Comparison of ENCODE assay signal across 15 mouse cellular contexts in genomic region chr10:43363431-43363851, GRCm38 (mm10).
DNase-seq lines count a peak whose midpoint lies in the region; ATAC-seq and TF ChIP-seq lines count a peak whose summit lies in the region.
"Had no signal": no experiment of that assay in that cellular context is flagged by ENCODE, and none has a peak within 500 bp of the region (broad histone marks: within the 10 kb centered on the region; RNA-seq: fewer than 3 reads in every experiment).

No protein-coding gene starts in this region.

- no peaks in the 10 kb centered on the region for H3K36me3 ChIP-seq in hindbrain, embryonic 16.5 days (ENCODE audit: control insufficient read depth, insufficient read depth, low read length)
- no peaks in the 10 kb centered on the region for H3K36me3 ChIP-seq in hindbrain, embryonic 10.5 days
- H3K36me3 ChIP-seq in liver, adult 2 months (ENCODE audit: control insufficient read depth, insufficient read depth, low read length): no peaks in the 10 kb centered on the region
- H3K36me3 ChIP-seq: limb, embryonic 15.5 days; lung, embryonic 15.5 days had no signal

- H3K9ac ChIP-seq in hindbrain, embryonic 16.5 days (ENCODE audit: low read depth, low read length): no peak overlapping the region
- H3K9ac ChIP-seq in liver, adult 2 months (ENCODE audit: low read depth, low read length): no peak overlapping the region
- H3K9ac ChIP-seq: limb, embryonic 15.5 days; lung, embryonic 15.5 days had no signal

- H3K4me3 ChIP-seq in hindbrain, embryonic 16.5 days (ENCODE audit: low read length): no peak overlapping the region
- H3K4me3 ChIP-seq in hindbrain, embryonic 10.5 days: no peak overlapping the region
- H3K4me3 ChIP-seq in liver, adult 2 months (ENCODE audit: insufficient read depth, low read depth, low read length): no peak overlapping the region
- H3K4me3 ChIP-seq: limb, embryonic 15.5 days; lung, embryonic 15.5 days had no signal

- TF ChIP-seq POLR2A in liver, adult 2 months (IDR thresholded peaks at IDR 0.05; ENCODE audit: extremely low read depth, insufficient read depth, low read length): no peak

- ATAC-seq in hindbrain, embryonic 16.5 days: peak; percentile 54; the same call in 1 of the 2 replicates
- ATAC-seq: intestine, postnatal 0 days had no signal

- peaks cover 2% of the 10 kb centered on the region; the same call in 1 of the 2 replicates for H3K4me1 ChIP-seq in hindbrain, embryonic 16.5 days (ENCODE audit: control insufficient read depth, insufficient read depth, low read depth, low read length)
- peaks cover 18% of the 10 kb centered on the region for H3K4me1 ChIP-seq in hindbrain, embryonic 10.5 days (replicated peaks)
- H3K4me1 ChIP-seq in liver, adult 2 months (ENCODE audit: control insufficient read depth, insufficient read depth, low read length): peaks cover 15% of the 10 kb centered on the region
- H3K4me1 ChIP-seq: limb, embryonic 15.5 days; lung, embryonic 15.5 days had no signal

- H3K79me2 ChIP-seq in liver, adult 2 months (ENCODE audit: control insufficient read depth, insufficient read depth, low read length): peaks cover 9% of the 10 kb centered on the region; the same call in 1 of the 2 replicates

- no peak overlapping the region for H3K4me2 ChIP-seq in hindbrain, embryonic 16.5 days (ENCODE audit: low read length)
- H3K4me2 ChIP-seq: limb, embryonic 15.5 days; lung, embryonic 15.5 days had no signal

- H3K27me3 ChIP-seq in hindbrain, embryonic 16.5 days (replicated peaks; ENCODE audit: control insufficient read depth, insufficient read depth, low read length): no peaks in the 10 kb centered on the region
- no peaks in the 10 kb centered on the region for H3K27me3 ChIP-seq in hindbrain, embryonic 10.5 days (ENCODE audit: insufficient read depth, poor library complexity, severe bottlenecking)
- no peaks in the 10 kb centered on the region for H3K27me3 ChIP-seq in liver, adult 2 months (ENCODE audit: control insufficient read depth, insufficient read depth, low read length)
- H3K27me3 ChIP-seq: limb, embryonic 15.5 days; lung, embryonic 15.5 days had no signal

- DNase-seq in hindbrain, embryonic 10.5 days (ENCODE audit: low spot score): no peak
- peak; percentile 88 for DNase-seq in liver, adult 2 months (ENCODE audit: extremely low read depth, low read depth, low spot score)
- no peak for DNase-seq in liver
- peak; percentile 70 for DNase-seq in cerebellum, adult 8-10 months
- DNase-seq in kidney, postnatal 14 days: peak; percentile 69
- DNase-seq in embryo, embryonic 9.5 days (ENCODE audit: extremely low spot score): no peak
- no peak for DNase-seq in urinary bladder, postnatal 4 days (ENCODE audit: low spot score in 2 of 2)
- DNase-seq: heart, postnatal 4 days; right cerebral cortex, postnatal 4 days; thymus, adult 2 months had no signal

- WGBS in hindbrain, embryonic 16.5 days: 72% methylated on average over 5 of the region's 5 CpGs
- WGBS in hindbrain, embryonic 10.5 days: 87% methylated on average over 5 of the region's 5 CpGs
- WGBS in liver, adult 2 months: 59% methylated on average over 5 of the region's 5 CpGs

- H3K9me3 ChIP-seq in hindbrain, embryonic 16.5 days (ENCODE audit: control insufficient read depth, low read length): no peaks in the 10 kb centered on the region
- H3K9me3 ChIP-seq in hindbrain, embryonic 10.5 days: no peaks in the 10 kb centered on the region
- H3K9me3 ChIP-seq: G1E; limb, embryonic 15.5 days; lung, embryonic 15.5 days had no signal

- no peak overlapping the region for H3K27ac ChIP-seq in hindbrain, embryonic 16.5 days (ENCODE audit: low read depth, low read length)
- H3K27ac ChIP-seq in hindbrain, embryonic 10.5 days: no peak overlapping the region
- no peak overlapping the region for H3K27ac ChIP-seq in liver, adult 2 months (replicated peaks; ENCODE audit: insufficient read depth, low read depth, low read length)
- H3K27ac ChIP-seq: limb, embryonic 15.5 days; lung, embryonic 15.5 days had no signal

- no peak for TF ChIP-seq CTCF in liver, adult 2 months (IDR thresholded peaks at IDR 0.05; ENCODE audit: low read depth, low read length)

Comparison
In these comparisons a context has a peak if more than half of its experiments do, and no peak if none do; other contexts are left out.
1. DNase-seq: peak in liver, adult 2 months (single experiment), cerebellum, adult 8-10 months (single experiment) and kidney, postnatal 14 days (single experiment); none in hindbrain, embryonic 10.5 days (single experiment), liver (single experiment), embryo, embryonic 9.5 days (single experiment) and urinary bladder, postnatal 4 days (0 of 2).